Mouse (Mus musculus) liver, adult 2 months (tissue): ENCODE results near the gene Ror1. TPM values are rescaled to one million over a fixed set of nuclear protein-coding genes. Genes with fewer than 3 reads are reported as not detected.

Experiments used
- DNase-seq: peaks from one replicate; pipeline ENCODE4 v3.0.0-alpha.2; 2011; ENCODE audit warnings: low read depth, low spot score; ENCODE audit errors: extremely low read depth
- H3K27ac ChIP-seq: fragments of 200-500 bp; replicated peaks from 2 replicates; pipeline ENCODE4 v1.5.1; 2012; ENCODE audit warnings: low read depth, mild to moderate bottlenecking, control low read depth, inconsistent platforms, low read length; ENCODE audit not compliant: insufficient read depth
- H3K27me3 ChIP-seq: fragments of 200-500 bp; 2 replicates; pipeline ENCODE4 v1.6.1; 2012; ENCODE audit warnings: mild to moderate bottlenecking, moderate library complexity, low read length, inconsistent platforms; ENCODE audit not compliant: control insufficient read depth, insufficient read depth
- H3K36me3 ChIP-seq: fragments of 200-500 bp; 2 replicates; pipeline ENCODE4 v1.6.1; 2012; ENCODE audit warnings: low read length, inconsistent platforms; ENCODE audit not compliant: control insufficient read depth, insufficient read depth
- H3K4me1 ChIP-seq: fragments of 200-500 bp; 2 replicates; pipeline ENCODE4 v1.6.1; 2011; ENCODE audit warnings: low read length; ENCODE audit not compliant: control insufficient read depth, insufficient read depth
- H3K4me3 ChIP-seq: fragments of 200-500 bp; 2 replicates; pipeline ENCODE4 v1.5.1; 2011; ENCODE audit warnings: low read depth, mild to moderate bottlenecking, control low read depth, low read length, moderate library complexity; ENCODE audit not compliant: insufficient read depth
- H3K79me2 ChIP-seq: fragments of 200-500 bp; 2 replicates; pipeline ENCODE4 v1.6.1; 2012; ENCODE audit warnings: inconsistent platforms, mild to moderate bottlenecking, low read length, moderate library complexity; ENCODE audit not compliant: control insufficient read depth, insufficient read depth
- H3K9ac ChIP-seq: fragments of 200-500 bp; 2 replicates; pipeline ENCODE4 v1.6.1; 2012; ENCODE audit warnings: low read depth, mild to moderate bottlenecking, control low read depth, inconsistent platforms, low read length
- CTCF ChIP-seq: fragments of 200-500 bp; IDR thresholded peaks from 2 replicates; pipeline ENCODE4 v1.5.1; 2011; ENCODE audit warnings: low read depth, low read length, control low read depth
- POLR2A ChIP-seq: fragments of 200-500 bp; IDR thresholded peaks from 2 replicates; pipeline ENCODE4 v1.6.1; 2011; ENCODE audit warnings: low read length, control low read depth; ENCODE audit not compliant: insufficient read depth; ENCODE audit errors: extremely low read depth
- WGBS: fragments of 180-500 bp; shearing (Covaris S2); methylation state at CpG from one replicate; pipeline ENCODE4 v1.1.7; 2018; 5-methylcytosine and 5-hydroxymethylcytosine counted together
- polyA plus RNA-seq: library from polyadenylated mRNA; depleted of rRNA; stranded (reverse); fragments of >200 nt; gene quantifications from 2 replicates; pipeline ENCODE4 v1.2.3, GENCODE M21; 2012
- total RNA-seq: library from RNA; depleted of rRNA; stranded (reverse); fragments of >200 nt; gene quantifications from 2 replicates; pipeline ENCODE4 v1.2.3, GENCODE M21; 2014

Gene Ror1
- total and polyA plus RNA-seq, 2 experiments: 0.56 to 1.4 TPM

DNA sequence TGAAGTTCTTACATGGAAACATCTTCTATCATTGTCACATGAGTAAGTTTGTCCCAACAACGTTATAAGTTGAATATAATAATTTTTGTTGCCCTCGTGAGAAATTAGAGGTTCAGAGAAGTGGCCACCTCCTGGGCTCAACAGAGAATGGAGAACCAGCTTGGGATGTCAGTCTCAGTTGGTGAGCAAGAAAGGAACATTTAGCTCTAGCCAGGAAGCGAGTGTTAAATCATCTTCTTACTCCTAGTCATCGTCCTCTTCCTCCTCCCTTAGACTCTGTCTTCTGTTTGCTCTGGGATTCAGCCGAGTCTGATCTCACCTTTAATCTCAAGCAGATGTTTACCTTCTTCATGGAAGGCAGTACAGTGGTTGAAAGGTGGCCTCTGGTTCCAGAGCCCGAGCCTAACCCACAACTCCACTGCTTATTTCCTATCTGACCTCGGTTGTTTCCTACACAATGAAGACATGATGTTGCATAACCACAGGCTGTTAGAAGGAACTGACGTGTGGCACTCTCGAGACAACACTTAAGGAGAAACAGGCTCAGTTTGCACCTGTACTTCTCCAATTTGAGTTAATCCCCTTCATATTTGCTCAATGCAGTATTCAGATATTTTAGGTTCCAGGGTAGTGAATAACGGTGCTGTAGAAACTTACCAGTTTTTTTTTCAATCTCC is 175.6 kb downstream of the Ror1 start:
- TF ChIP-seq CTCF (no peak), POLR2A (no peak)

DNA sequence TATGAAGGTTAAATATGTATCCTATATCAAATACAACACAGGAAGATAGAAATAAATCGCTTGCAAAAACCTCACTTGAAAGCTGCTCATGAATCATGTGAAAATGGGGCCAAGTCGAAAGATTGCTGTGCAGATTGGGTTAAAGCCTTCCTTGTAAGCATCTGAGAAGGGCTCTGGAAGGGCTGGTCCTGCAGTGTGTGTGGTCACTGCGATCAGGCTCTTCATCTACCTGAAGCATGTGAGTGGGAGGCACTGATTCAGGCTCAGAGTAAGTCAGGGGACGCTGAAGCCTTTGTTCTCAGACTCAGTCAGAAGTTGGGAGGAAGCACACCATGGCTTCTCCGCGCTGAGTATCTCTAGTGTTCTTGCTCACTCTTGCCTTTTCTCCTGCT is 176.1 kb downstream of the Ror1 start:
- Histone ChIP-seq H3K9ac (no peak overlapping the region), H3K27me3 (no peaks in the 10 kb centered on the region), H3K4me3 (no peak overlapping the region), H3K36me3 (no peaks in the 10 kb centered on the region), H3K79me2 (no peaks in the 10 kb centered on the region), H3K27ac (no peak overlapping the region), H3K4me1 (peaks cover 19% of the 10 kb centered on the region)
- WGBS: 71% methylated on average over 6 of the region's 6 CpGs
- no peak for DNase-seq
- TF ChIP-seq POLR2A: no peak
- no peak for TF ChIP-seq CTCF

More for the DNA sequence above, 175.6 kb downstream of the Ror1 start:
- Histone ChIP-seq H3K4me1 (peaks cover 15% of the 10 kb centered on the region), H3K9ac (no peak overlapping the region), H3K4me3 (no peak overlapping the region), H3K36me3 (no peaks in the 10 kb centered on the region), H3K27me3 (no peaks in the 10 kb centered on the region), H3K27ac (no peak overlapping the region), H3K79me2 (no peaks in the 10 kb centered on the region)
- WGBS: 42% methylated on average over 10 of the region's 10 CpGs
- peak; percentile 51 for DNase-seq

DNA sequence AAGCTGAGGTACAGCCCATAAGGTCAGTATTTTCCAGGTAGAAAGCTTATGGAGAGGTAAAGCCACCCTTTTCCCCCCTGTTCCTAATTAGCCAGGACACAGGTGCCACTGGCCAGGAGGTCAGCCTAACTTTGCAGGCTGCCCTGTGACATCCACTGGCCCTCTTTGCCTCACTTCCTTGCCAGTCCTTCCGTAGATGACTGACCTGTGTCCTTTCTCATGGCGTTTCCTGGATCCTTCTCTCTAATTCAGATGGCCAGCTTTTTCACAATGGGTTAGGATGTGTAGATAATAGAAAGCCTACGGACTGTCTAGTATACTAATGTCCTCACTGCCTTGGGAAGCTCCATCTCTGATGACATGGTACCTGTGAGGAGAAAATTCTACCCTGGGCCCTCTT is 177.8 kb downstream of the Ror1 start:
- H3K4me3 ChIP-seq: no peak overlapping the region
- no peaks in the 10 kb centered on the region for H3K79me2 ChIP-seq
- H3K9ac ChIP-seq: no peak overlapping the region
- peak; percentile 63 for DNase-seq
- H3K27me3 ChIP-seq: no peaks in the 10 kb centered on the region
- peaks cover 19% of the 10 kb centered on the region for H3K4me1 ChIP-seq
- WGBS: 41% methylated on average over 3 of the region's 3 CpGs
- TF ChIP-seq CTCF: no peak
- no peaks in the 10 kb centered on the region for H3K36me3 ChIP-seq
- no peak overlapping the region for H3K27ac ChIP-seq

DNA sequence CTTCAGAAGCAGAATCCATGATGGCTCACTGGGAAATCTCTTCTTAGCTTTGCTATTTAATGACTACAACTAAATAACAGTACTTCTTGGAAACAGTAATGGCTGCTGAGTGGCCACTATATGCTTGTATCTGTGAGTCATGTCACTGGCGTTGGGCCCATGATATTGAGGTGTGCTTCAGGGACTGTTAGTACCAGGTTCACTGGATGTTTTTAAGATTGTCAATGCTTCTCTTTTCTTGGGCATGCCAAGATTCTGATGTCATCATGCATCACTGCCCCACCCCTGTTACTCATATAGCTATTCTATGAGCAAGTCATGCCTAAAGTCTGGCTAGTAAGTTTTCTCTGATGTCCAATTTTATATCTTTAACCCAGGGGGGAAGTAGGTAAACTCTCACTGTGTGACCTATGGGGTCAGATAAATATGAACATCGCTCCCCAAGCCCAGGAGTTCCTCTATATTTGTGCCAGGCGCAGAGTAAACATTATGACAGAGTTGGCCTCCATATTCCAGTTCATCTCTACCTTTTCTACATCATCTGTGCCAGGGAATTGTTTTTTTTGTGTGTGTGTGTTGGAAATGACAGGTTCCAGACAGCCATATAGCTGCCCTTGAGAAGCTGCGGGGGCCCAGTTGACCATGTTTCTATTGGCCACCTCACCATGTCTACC is 178.4 kb downstream of the Ror1 start:
- Histone ChIP-seq H3K4me3 (no peak overlapping the region), H3K27ac (peak overlapping the region; percentile 44), H3K36me3 (no peaks in the 10 kb centered on the region), H3K9ac (no peak overlapping the region), H3K27me3 (no peaks in the 10 kb centered on the region), H3K79me2 (no peaks in the 10 kb centered on the region), H3K4me1 (peaks cover 19% of the 10 kb centered on the region)
- WGBS: 41% methylated on average over 4 of the region's 4 CpGs
- no peak for TF ChIP-seq CTCF
- TF ChIP-seq POLR2A: no peak
- peak; percentile 89 for DNase-seq

DNA sequence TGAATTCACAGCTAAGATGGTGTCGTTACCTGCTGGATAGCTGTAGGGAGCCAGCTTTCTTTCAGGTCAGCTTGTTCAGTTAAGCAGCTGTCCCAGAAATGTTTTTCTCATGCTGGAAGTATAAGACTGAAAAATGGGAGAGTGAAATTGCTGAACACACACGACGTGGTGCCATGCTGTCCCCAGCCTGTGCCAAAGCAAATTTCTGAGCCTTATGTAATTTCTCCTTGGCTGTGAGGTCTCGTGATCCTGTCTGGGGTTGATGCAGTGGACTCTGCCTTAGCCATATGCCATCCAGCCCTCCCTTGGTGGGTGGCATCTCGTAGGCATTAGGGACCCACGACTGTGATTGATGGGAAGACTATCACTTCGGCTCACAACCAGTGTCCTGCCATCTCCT is 180.9 kb downstream of the Ror1 start:
- Histone ChIP-seq H3K4me3 (no peak overlapping the region), H3K4me1 (peaks cover 13% of the 10 kb centered on the region), H3K27ac (no peak overlapping the region), H3K27me3 (no peaks in the 10 kb centered on the region), H3K9ac (no peak overlapping the region), H3K79me2 (no peaks in the 10 kb centered on the region), H3K36me3 (no peaks in the 10 kb centered on the region)
- WGBS: 40% methylated on average over 7 of the region's 7 CpGs
- no peak for TF ChIP-seq POLR2A
- no peak for TF ChIP-seq CTCF
- peak; percentile 69 for DNase-seq

DNA sequence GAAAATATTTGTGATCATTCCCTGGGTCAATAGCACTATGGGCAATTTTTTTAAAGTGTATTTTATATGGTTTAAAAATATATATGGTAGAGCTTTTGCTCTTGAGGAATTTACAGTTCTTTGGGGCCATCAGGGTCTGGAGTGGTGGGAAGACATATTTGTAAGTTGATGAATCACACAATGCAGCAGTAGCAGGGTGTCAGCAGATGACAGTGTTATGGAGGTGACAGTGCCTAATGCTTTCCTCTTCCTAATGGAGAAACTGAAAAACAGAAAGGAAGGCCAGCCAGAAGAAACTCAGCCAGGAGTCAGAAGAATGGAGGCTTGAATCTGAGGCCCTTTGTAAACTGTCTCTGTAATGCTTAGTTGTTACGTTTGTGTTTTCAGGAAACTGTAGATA is 181.4 kb downstream of the Ror1 start:
- Histone ChIP-seq H3K4me3 (no peak overlapping the region), H3K36me3 (no peaks in the 10 kb centered on the region), H3K27ac (no peak overlapping the region), H3K9ac (no peak overlapping the region), H3K79me2 (no peaks in the 10 kb centered on the region), H3K27me3 (no peaks in the 10 kb centered on the region), H3K4me1 (peaks cover 11% of the 10 kb centered on the region; the same call in 1 of the 2 replicates)
- WGBS: 81% methylated on average over 1 of the region's 1 CpGs
- TF ChIP-seq POLR2A (no peak), CTCF (no peak)
- DNase-seq: no peak
